Mouse (Mus musculus) MEL (cell line): Measurements from ENCODE around the gene Nt5c2. TPM values are rescaled to one million over a fixed set of nuclear protein-coding genes. Genes with fewer than 3 reads are reported as not detected.

Experiments used
- DNase-seq: peaks from one replicate; pipeline ENCODE4 v3.0.0; 2011; ENCODE audit warnings: low read depth, low spot score
- H3K27ac ChIP-seq: 2 replicates; pipeline ENCODE4 v1.5.1; 2012; ENCODE audit warnings: low read depth, mild to moderate bottlenecking, control low read depth, low read length, moderate library complexity; ENCODE audit not compliant: control insufficient read depth
- H3K27me3 ChIP-seq, 2 experiments: fragments of 150-350 bp in 1 of 2; sonication (generic) in 1 of 2; 2 replicates each; pipeline ENCODE4 v1.6.1; 2012; ENCODE audit warnings: low read length in 2 of 2, mild to moderate bottlenecking in 2 of 2, improper control_type of control experiment in 1 of 2, moderate library complexity in 1 of 2; ENCODE audit not compliant: insufficient read depth in 2 of 2, control insufficient read depth in 1 of 2
- H3K36me3 ChIP-seq, 2 experiments: 2 replicates each; pipeline ENCODE4 v1.6.1; 2012 to 2014; ENCODE audit warnings: low read length in 2 of 2, improper control_type of control experiment in 1 of 2, inconsistent platforms in 1 of 2, mild to moderate bottlenecking in 1 of 2; ENCODE audit not compliant: insufficient read depth in 2 of 2, control insufficient read depth in 1 of 2
- H3K4me1 ChIP-seq, 2 experiments: fragments of 150-350 bp in 1 of 2; sonication (generic) in 1 of 2; 2 replicates each; pipeline ENCODE4 v1.6.1; 2012; ENCODE audit warnings: low read length in 2 of 2, improper control_type of control experiment in 1 of 2, mild to moderate bottlenecking in 1 of 2; ENCODE audit not compliant: insufficient read depth in 2 of 2, control insufficient read depth in 1 of 2
- H3K4me3 ChIP-seq, 2 experiments: fragments of 150-350 bp in 1 of 2; sonication (generic) in 1 of 2; 2 replicates each; pipeline ENCODE4 v1.5.1; 2012; ENCODE audit warnings: low read depth in 2 of 2, low read length in 2 of 2, mild to moderate bottlenecking in 2 of 2, moderate library complexity in 2 of 2, control low read depth in 1 of 2, improper control_type of control experiment in 1 of 2; ENCODE audit not compliant: control insufficient read depth in 1 of 2, insufficient read depth in 1 of 2
- H3K79me2 ChIP-seq: 2 replicates; pipeline ENCODE4 v1.6.1; 2012; ENCODE audit warnings: mild to moderate bottlenecking, low read length, moderate library complexity; ENCODE audit not compliant: control insufficient read depth, poor library complexity, insufficient read depth
- H3K9ac ChIP-seq: 2 replicates; pipeline ENCODE4 v1.6.1; 2012; ENCODE audit warnings: low read depth, mild to moderate bottlenecking, control low read depth, low read length, moderate library complexity; ENCODE audit not compliant: control insufficient read depth, poor library complexity, severe bottlenecking
- H3K9me3 ChIP-seq: fragments of 150-350 bp; sonication (generic); replicated peaks from 2 replicates; pipeline ENCODE4 v1.6.1; 2012; ENCODE audit warnings: mild to moderate bottlenecking, low read length, improper control_type of control experiment, moderate library complexity; ENCODE audit not compliant: insufficient read depth
- CHD1 ChIP-seq: IDR thresholded peaks from 2 replicates; pipeline ENCODE4 v1.6.1; 2012; ENCODE audit warnings: low read depth, mild to moderate bottlenecking, inconsistent platforms, low read length, improper control_type of control experiment
- CHD2 ChIP-seq: IDR thresholded peaks from 2 replicates; pipeline ENCODE4 v1.6.1; 2011; ENCODE audit warnings: low read length, improper control_type of control experiment
- CTCF ChIP-seq, 3 experiments: IDR thresholded peaks in 2 of 3; conservative IDR thresholded peaks in 1 of 3; 2 replicates each; pipeline ENCODE4 v1.5.1; 2011 to 2012; ENCODE audit warnings: low read length in 3 of 3, low read depth in 2 of 3, mild to moderate bottlenecking in 2 of 3, improper control_type of control experiment in 1 of 3, inconsistent platforms in 1 of 3, mixed read lengths in 1 of 3, moderate library complexity in 1 of 3; ENCODE audit not compliant: control insufficient read depth in 1 of 3, insufficient read depth in 1 of 3, poor library complexity in 1 of 3, severe bottlenecking in 1 of 3
- E2F4 ChIP-seq: IDR thresholded peaks from 2 replicates; pipeline ENCODE4 v1.6.1; 2011; ENCODE audit warnings: low read depth, low read length, improper control_type of control experiment, borderline replicate concordance
- ELF1 ChIP-seq: IDR thresholded peaks from 2 replicates; pipeline ENCODE4 v1.6.1; 2014; ENCODE audit warnings: low read depth, mild to moderate bottlenecking, inconsistent platforms, low read length, improper control_type of control experiment, moderate library complexity
- EP300 ChIP-seq, 2 experiments: IDR thresholded peaks; 2 replicates each; pipeline ENCODE4 v1.6.1; 2011; ENCODE audit warnings: improper control_type of control experiment in 2 of 2, low read length in 2 of 2, low read depth in 1 of 2, mild to moderate bottlenecking in 1 of 2
- GABPA ChIP-seq: IDR thresholded peaks from 2 replicates; pipeline ENCODE4 v1.6.1; 2012; ENCODE audit warnings: low read depth, mild to moderate bottlenecking, inconsistent platforms, low read length, improper control_type of control experiment, moderate library complexity
- GATA1 ChIP-seq: IDR thresholded peaks from 2 replicates; pipeline ENCODE4 v1.6.1; 2011; ENCODE audit warnings: low read depth, low read length, improper control_type of control experiment
- JUND ChIP-seq: IDR thresholded peaks from 2 replicates; pipeline ENCODE4 v1.6.1; 2011; ENCODE audit warnings: low read depth, mild to moderate bottlenecking, improper control_type of control experiment, low read length
- KAT2A ChIP-seq: conservative IDR thresholded peaks from 2 replicates; pipeline ENCODE4 v1.6.1; 2012; ENCODE audit warnings: low read depth, low read length, improper control_type of control experiment, inconsistent platforms
- MAFK ChIP-seq: IDR thresholded peaks from 2 replicates; pipeline ENCODE4 v1.6.1; 2011; ENCODE audit warnings: low read depth, mild to moderate bottlenecking, low read length, improper control_type of control experiment, borderline replicate concordance
- MAX ChIP-seq: IDR thresholded peaks from 2 replicates; pipeline ENCODE4 v1.6.1; 2011; ENCODE audit warnings: low read length, improper control_type of control experiment
- MEF2A ChIP-seq: IDR thresholded peaks from 2 replicates; pipeline ENCODE4 v1.6.1; 2014; ENCODE audit warnings: low read depth, mild to moderate bottlenecking, inconsistent platforms, low read length, improper control_type of control experiment; ENCODE audit not compliant: poor library complexity, insufficient replicate concordance, severe bottlenecking; ENCODE audit errors: extremely low read depth
- MXI1 ChIP-seq: IDR thresholded peaks from 2 replicates; pipeline ENCODE4 v1.6.1; 2011; ENCODE audit warnings: mild to moderate bottlenecking, low read depth, low read length, improper control_type of control experiment
- MYB ChIP-seq: IDR thresholded peaks from 2 replicates; pipeline ENCODE4 v1.6.1; 2011; ENCODE audit warnings: mild to moderate bottlenecking, low read depth, low read length, improper control_type of control experiment
- MYC ChIP-seq: IDR thresholded peaks from 2 replicates; pipeline ENCODE4 v1.6.1; 2011; ENCODE audit warnings: low read depth, mild to moderate bottlenecking, low read length, improper control_type of control experiment, moderate library complexity
- NELFE ChIP-seq: IDR thresholded peaks from 2 replicates; pipeline ENCODE4 v1.6.1; 2011; ENCODE audit warnings: low read depth, low read length, improper control_type of control experiment
- NRF1 ChIP-seq: IDR thresholded peaks from 2 replicates; pipeline ENCODE4 v1.6.1; 2014; ENCODE audit warnings: low read depth, mild to moderate bottlenecking, inconsistent platforms, low read length, improper control_type of control experiment, moderate library complexity; ENCODE audit not compliant: poor library complexity, insufficient read depth, severe bottlenecking
- POLR2AphosphoS5 ChIP-seq: IDR thresholded peaks from 2 replicates; pipeline ENCODE4 v1.6.1; 2012; ENCODE audit warnings: low read depth, borderline replicate concordance, mild to moderate bottlenecking, inconsistent platforms, low read length, moderate library complexity, mixed read lengths
- RAD21 ChIP-seq: IDR thresholded peaks from 2 replicates; pipeline ENCODE4 v1.6.1; 2011; ENCODE audit warnings: mild to moderate bottlenecking, low read depth, low read length, improper control_type of control experiment
- RCOR1 ChIP-seq: IDR thresholded peaks from 2 replicates; pipeline ENCODE4 v1.6.1; 2012; ENCODE audit warnings: low read depth, mild to moderate bottlenecking, inconsistent platforms, low read length, improper control_type of control experiment
- SMC3 ChIP-seq: IDR thresholded peaks from 2 replicates; pipeline ENCODE4 v1.6.1; 2011; ENCODE audit warnings: low read depth, low read length, improper control_type of control experiment
- TBP ChIP-seq: IDR thresholded peaks from 2 replicates; pipeline ENCODE4 v1.8.0; 2011; ENCODE audit warnings: low read depth, low read length, improper control_type of control experiment
- UBTF ChIP-seq: IDR thresholded peaks from 2 replicates; pipeline ENCODE4 v1.6.1; 2012; ENCODE audit warnings: low read depth, mild to moderate bottlenecking, inconsistent platforms, low read length, improper control_type of control experiment, moderate library complexity, borderline replicate concordance; ENCODE audit not compliant: insufficient read depth
- ZC3H11A ChIP-seq: IDR thresholded peaks from 2 replicates; pipeline ENCODE4 v1.6.1; 2012; ENCODE audit warnings: low read depth, mild to moderate bottlenecking, inconsistent platforms, low read length, improper control_type of control experiment
- ZKSCAN1 ChIP-seq: IDR thresholded peaks from 2 replicates; pipeline ENCODE4 v1.6.1; 2012; ENCODE audit warnings: low read depth, mild to moderate bottlenecking, inconsistent platforms, low read length, improper control_type of control experiment, moderate library complexity
- polyA plus RNA-seq, 2 experiments: library from polyadenylated mRNA; stranded (reverse) in 1 of 2; unstranded in 1 of 2; fragments of >175 nt in 1 of 2; fragments of >200 nt in 1 of 2; gene quantifications; 2 replicates each; pipeline versions ENCODE4 v1.2.1 to v1.2.4; 2012; ENCODE audit warnings: low replicate concordance in 2 of 2, low read depth in 1 of 2; ENCODE audit not compliant: insufficient read length in 2 of 2, insufficient read depth in 1 of 2, missing spikeins in 1 of 2
- total RNA-seq: library from RNA; depleted of rRNA; stranded (reverse); fragments of 300-350 nt; gene quantifications from 2 replicates; pipeline ENCODE4 v1.2.3, GENCODE M21; 2012

Gene Nt5c2
- total and polyA plus RNA-seq, 3 experiments, result 64.6 to 455 (median 147) TPM

DNA sequence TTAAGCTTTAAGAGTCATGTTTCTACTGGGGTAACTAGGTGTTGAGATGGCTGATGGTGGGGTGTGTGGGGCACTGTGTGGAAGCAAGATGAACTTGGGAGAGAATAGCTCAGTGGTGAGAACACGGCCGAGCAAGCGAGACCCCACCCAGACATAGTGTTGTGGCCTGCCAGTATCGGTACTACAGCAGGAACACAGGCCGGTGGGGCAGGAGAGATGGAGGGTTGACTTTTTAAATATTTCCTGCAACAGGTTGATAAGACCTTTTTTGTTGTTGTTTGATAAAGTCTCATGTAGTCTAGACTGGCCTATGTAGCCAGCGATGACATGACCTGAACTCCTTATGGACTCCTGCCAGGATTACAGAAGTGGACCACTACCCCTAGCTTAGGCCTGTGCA is 114.2 kb downstream of the Nt5c2 start:
- Histone ChIP-seq H3K9ac (no peak overlapping the region), H3K4me3 (no peak overlapping the region), H3K36me3 (peaks cover 38 to 48% of the 10 kb centered on the region in 2 experiments), H3K4me1 (peaks cover 22 to 30% of the 10 kb centered on the region in 2 experiments), H3K9me3 (no peaks in the 10 kb centered on the region), H3K27me3 (no peaks in the 10 kb centered on the region), H3K27ac (no peak overlapping the region), H3K79me2 (peaks cover 2% of the 10 kb centered on the region)
- no peak for DNase-seq
- no peak for TF ChIP-seq RAD21
- no peak for TF ChIP-seq JUND
- no peak for TF ChIP-seq ZC3H11A
- no peak for TF ChIP-seq GABPA
- TF ChIP-seq CTCF (IDR thresholded peaks at IDR 0.05 in 2 of 3, conservative IDR thresholded peaks at IDR 0.05 in 1 of 3; ENCODE audit: control insufficient read depth in 1 of 3, insufficient read depth in 1 of 3, low read depth in 2 of 3, low read length in 3 of 3, poor library complexity in 1 of 3, severe bottlenecking in 1 of 3), result no peak
- no peak for TF ChIP-seq NRF1
- TF ChIP-seq KAT2A, result no peak
- no peak for TF ChIP-seq MXI1
- TF ChIP-seq EP300 (IDR thresholded peaks at IDR 0.05; ENCODE audit: low read depth in 1 of 2, low read length in 2 of 2), result no peak
- TF ChIP-seq MAX, result no peak
- TF ChIP-seq MYC, result no peak
- TF ChIP-seq E2F4, result no peak
- no peak for TF ChIP-seq ZKSCAN1
- TF ChIP-seq MEF2A, result no peak
- no peak for TF ChIP-seq POLR2AphosphoS5
- no peak for TF ChIP-seq RCOR1
- no peak for TF ChIP-seq CHD2

DNA sequence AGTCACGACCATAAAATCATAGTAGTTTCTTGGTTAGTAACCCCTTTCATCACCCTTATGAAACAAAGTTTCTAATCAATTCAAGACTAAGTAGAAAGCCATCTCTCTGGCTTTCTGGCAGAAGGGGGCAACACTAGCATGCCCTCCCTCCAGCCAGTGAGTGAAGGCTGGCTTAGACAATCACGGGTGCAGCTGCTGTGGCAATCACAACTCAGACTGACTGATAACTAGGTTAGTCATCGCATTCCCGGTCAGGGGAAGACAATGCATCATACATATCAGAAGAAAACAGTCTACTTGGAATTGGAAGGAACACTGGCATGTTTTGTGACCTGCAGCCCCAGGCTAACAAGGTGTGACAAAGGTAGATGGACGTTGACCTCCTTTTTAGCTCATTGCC is 115.1 kb downstream of the Nt5c2 start:
- H3K36me3 ChIP-seq, result peaks cover 30 to 53% of the 10 kb centered on the region in 2 experiments
- no peaks in the 10 kb centered on the region for H3K27me3 ChIP-seq
- peaks cover 2% of the 10 kb centered on the region for H3K79me2 ChIP-seq
- H3K27ac ChIP-seq, result no peak overlapping the region
- H3K4me3 ChIP-seq, result no peak overlapping the region
- H3K9me3 ChIP-seq, result no peaks in the 10 kb centered on the region
- H3K4me1 ChIP-seq, result peaks cover 20 to 24% of the 10 kb centered on the region in 2 experiments
- no peak for DNase-seq
- H3K9ac ChIP-seq, result no peak overlapping the region
- no peak for TF ChIP-seq RAD21
- no peak for TF ChIP-seq KAT2A
- no peak for TF ChIP-seq MAX
- no peak for TF ChIP-seq NELFE
- no peak for TF ChIP-seq MYB
- no peak for TF ChIP-seq TBP
- TF ChIP-seq MYC, result no peak
- no peak for TF ChIP-seq JUND
- TF ChIP-seq ELF1, result no peak
- no peak for TF ChIP-seq CHD1
- no peak for TF ChIP-seq SMC3
- TF ChIP-seq MAFK, result no peak
- no peak for TF ChIP-seq ZC3H11A
- no peak for TF ChIP-seq GATA1
- TF ChIP-seq NRF1, result no peak
- TF ChIP-seq RCOR1, result no peak
- TF ChIP-seq ZKSCAN1, result no peak
- no peak for TF ChIP-seq CHD2
- no peak for TF ChIP-seq UBTF
